Mouse (Mus musculus): ENCODE results near the gene Myh15.

- TF ChIP-seq USF1 (IDR thresholded peaks at IDR 0.05; ENCODE audit: low read depth) (no peak), CTCF (IDR thresholded peaks at IDR 0.05; ENCODE audit: control insufficient read depth, insufficient read depth, insufficient read length) (no peak)
These were observed 12.1 kb downstream of the Myh15 start for GRCm38 (mm10) chr16:49069256-49069963.
